Mouse (Mus musculus) E14TG2a.4 (cell line): Measurements from ENCODE around the gene Fam222b.

ENCODE experiments used
- H3K27me3 ChIP-seq: 2 replicates; pipeline ENCODE4 v1.6.1; 2014; ENCODE audit warnings: low read length, control low read depth; ENCODE audit not compliant: insufficient read depth
- H3K36me3 ChIP-seq: 2 replicates; pipeline ENCODE4 v1.6.1; 2014; ENCODE audit warnings: low read length, control low read depth; ENCODE audit not compliant: insufficient read depth
- H3K4me1 ChIP-seq: replicated peaks from 2 replicates; pipeline ENCODE4 v1.6.1; 2014; ENCODE audit warnings: low read depth, low read length, control low read depth
- H3K4me3 ChIP-seq: replicated peaks from 2 replicates; pipeline ENCODE4 v1.5.1; 2014; ENCODE audit warnings: mild to moderate bottlenecking, low read length
- H3K9me3 ChIP-seq: 2 replicates; pipeline ENCODE4 v1.6.1; 2014; ENCODE audit warnings: low read length, control low read depth
- CTCF ChIP-seq: conservative IDR thresholded peaks from 2 replicates; pipeline ENCODE4 v1.5.1; 2014; ENCODE audit warnings: low read length
- NANOG ChIP-seq: IDR thresholded peaks from 2 replicates; pipeline ENCODE4 v1.6.1; 2014; ENCODE audit warnings: borderline replicate concordance, low read length, mixed read lengths
- POU5F1 ChIP-seq: IDR thresholded peaks from 2 replicates; pipeline ENCODE4 v1.6.1; 2014; ENCODE audit warnings: low read length, borderline replicate concordance

Fam222b gene

DNA sequence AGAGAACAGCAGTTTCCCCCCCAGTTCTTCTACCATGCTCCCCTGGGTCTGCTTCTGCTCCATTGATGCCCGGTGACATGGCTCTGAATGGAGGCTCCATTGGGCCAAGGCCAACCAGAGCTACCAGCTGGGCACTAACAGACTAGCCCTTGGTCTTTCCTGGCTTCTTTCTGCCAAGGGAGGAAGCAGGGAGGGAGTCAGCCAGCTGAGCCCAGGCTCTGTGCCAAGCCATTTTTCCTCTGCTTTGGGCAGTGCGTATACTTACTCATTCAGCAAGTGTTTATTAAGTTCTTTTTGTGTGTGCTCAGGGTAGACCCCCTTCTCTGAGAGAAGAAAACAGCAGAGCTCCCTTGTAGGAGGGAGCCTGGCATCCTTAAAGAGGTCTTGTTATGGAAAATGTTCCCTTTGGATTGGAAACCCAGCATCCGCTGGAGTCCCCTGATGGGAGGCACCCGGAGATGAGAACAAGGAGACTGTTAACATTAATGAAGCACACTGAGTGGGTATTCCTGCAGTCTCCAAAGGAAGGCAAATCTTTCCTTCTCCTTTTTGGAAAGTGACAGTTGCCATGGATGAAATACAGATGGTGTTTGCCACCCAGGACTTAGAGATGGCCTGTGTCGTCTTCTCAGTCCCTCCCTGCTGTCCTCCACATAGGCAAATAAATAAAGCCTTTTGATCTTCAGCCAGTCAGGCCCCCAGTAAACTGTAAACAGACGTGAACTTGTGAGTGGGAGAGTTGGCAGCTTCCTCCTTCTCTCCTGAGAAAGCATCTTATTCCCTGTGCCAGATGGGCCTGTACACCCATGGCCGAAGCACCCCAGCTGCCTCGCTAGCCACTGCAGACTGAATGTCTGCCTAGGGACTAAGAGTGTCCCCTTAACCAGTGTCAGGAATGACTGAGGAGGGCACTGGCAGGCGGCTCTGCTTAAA is 58.1 kb downstream of the Fam222b start:
- Histone ChIP-seq H3K9me3 (no peaks in the 10 kb centered on the region), H3K27me3 (no peaks in the 10 kb centered on the region), H3K4me3 (no peak overlapping the region), H3K36me3 (peaks cover 91% of the 10 kb centered on the region), H3K4me1 (peaks cover 54% of the 10 kb centered on the region)
- TF ChIP-seq POU5F1 (no peak), CTCF (no peak), NANOG (no peak)

DNA sequence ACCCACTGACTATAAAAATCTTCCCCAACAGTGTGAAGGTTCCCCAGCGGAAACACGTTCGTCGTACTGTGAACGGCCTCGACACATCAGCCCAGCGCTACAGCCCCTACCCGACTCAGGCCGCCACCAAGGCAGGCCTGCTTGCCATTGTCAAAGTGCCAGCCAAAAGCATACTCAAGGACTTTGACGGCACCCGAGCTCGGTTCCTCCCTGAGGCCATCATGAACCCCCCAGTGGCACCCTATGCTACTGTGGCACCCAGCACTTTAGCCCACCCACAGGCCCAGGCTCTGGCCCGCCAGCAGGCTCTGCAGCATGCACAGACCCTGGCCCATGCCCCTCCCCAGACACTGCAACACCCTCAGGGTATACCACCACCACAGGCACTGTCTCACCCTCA is 59.3 kb downstream of the Fam222b start:
- TF ChIP-seq CTCF (no peak), POU5F1 (no peak), NANOG (no peak)
- no peaks in the 10 kb centered on the region for H3K27me3 ChIP-seq
- no peaks in the 10 kb centered on the region for H3K9me3 ChIP-seq
- no peak overlapping the region for H3K4me3 ChIP-seq
- peaks cover 63% of the 10 kb centered on the region for H3K4me1 ChIP-seq
- H3K36me3 ChIP-seq = peaks cover 92% of the 10 kb centered on the region

DNA sequence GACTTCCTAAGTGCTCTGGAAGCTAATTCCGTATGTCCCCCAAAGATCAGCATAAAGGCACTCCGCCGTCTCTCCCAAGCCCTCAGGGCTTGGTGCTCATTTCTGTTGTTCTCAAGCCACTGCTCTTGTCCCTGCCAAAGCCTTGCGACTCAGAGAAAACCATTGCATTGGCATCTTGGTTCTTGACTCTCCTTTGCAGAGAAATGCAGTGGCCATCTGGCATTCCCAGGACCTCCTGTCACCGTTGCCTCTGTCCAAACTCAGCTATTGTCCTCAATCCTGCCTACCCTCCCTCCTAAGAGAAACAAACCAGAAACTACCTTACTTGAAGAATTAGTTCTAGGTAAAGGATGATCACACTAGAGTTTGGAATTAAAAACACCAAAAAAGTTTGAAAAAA is 61.2 kb downstream of the Fam222b start:
- H3K36me3 ChIP-seq = peaks cover 93% of the 10 kb centered on the region
- no peaks in the 10 kb centered on the region for H3K27me3 ChIP-seq
- peaks cover 81% of the 10 kb centered on the region for H3K4me1 ChIP-seq
- TF ChIP-seq POU5F1 (no peak), NANOG (no peak), CTCF (no peak)
- no peak overlapping the region for H3K4me3 ChIP-seq
- H3K9me3 ChIP-seq = no peaks in the 10 kb centered on the region

DNA sequence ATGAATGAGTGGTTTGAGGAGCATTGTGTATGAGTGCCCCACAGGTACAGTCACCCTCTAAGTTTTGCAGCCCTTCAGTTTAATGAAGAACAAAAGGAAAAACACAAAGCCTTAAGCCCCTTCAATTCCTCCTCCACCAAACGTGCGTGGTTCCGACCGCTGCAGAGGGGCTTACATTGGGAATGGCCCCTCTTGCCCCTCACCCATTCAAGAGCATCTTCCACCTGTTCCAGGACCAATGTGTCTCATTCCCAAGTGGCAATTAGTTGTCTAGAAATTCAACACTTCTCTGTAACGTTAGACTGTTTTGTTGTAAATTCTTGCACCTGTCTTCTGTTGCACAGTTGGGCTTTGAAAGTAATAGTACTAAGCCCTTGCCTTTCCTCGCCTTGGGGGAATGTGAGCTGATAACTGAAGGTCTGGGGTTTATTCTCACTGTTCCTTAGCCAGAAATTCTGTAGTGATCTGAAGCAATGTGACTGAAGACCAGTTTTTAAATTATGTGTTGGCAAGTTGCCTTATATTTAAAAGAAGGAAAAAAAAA is 61.8 kb downstream of the Fam222b start:
- Histone ChIP-seq H3K9me3 (no peaks in the 10 kb centered on the region), H3K4me1 (peaks cover 86% of the 10 kb centered on the region), H3K27me3 (no peaks in the 10 kb centered on the region), H3K36me3 (peaks cover 95% of the 10 kb centered on the region), H3K4me3 (no peak overlapping the region)
- TF ChIP-seq CTCF = no peak

DNA sequence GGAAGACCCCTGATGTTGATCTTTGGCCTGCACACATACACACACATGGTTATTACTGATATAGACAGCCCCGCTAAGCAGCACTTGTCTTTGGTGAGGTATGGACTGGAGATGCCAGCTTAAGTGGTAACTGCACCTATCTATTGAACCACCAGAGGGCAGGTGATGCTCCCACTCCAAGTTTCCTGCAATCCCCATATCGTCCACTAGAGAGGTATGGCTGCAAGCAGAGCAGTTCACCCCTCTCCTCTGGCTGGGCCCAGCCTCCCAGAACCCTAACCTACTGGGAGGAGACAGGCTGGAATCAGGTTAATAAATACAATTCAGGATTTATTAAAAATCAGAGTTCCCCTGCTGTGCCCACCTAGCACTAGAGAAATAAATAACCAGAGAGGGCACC is 64.6 kb downstream of the Fam222b start:
- TF ChIP-seq NANOG (no peak), CTCF (peak; percentile 83)
- peaks cover 94% of the 10 kb centered on the region for H3K4me1 ChIP-seq
- H3K36me3 ChIP-seq = peaks cover 96% of the 10 kb centered on the region

DNA sequence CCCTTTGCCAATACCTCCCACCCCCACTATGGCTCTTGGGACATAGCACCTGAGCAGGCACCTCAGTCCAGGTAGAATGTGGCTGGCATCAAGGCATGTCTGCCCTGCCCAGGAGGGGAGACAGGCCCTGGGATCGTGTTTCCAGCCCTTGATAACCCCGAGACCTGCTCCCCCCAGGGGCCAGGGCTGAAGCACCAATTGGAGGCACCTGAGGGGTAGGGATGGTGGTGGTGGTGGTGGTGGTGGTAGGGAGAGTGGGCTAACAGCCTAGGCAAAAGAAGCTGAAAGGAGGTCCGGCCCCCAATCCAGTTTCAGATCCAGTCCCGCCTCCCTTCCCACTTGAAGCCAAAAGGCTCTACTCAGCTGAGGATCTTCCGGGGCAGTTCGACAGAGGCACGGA is 65.1 kb downstream of the Fam222b start:
- Histone ChIP-seq H3K36me3 (peaks cover 91% of the 10 kb centered on the region), H3K27me3 (no peaks in the 10 kb centered on the region), H3K9me3 (no peaks in the 10 kb centered on the region), H3K4me3 (peak overlapping the region; percentile 52), H3K4me1 (peaks cover 89% of the 10 kb centered on the region)
- TF ChIP-seq CTCF = no peak
- no peak for TF ChIP-seq POU5F1
- TF ChIP-seq NANOG = no peak

More for the DNA sequence above, 64.6 kb downstream of the Fam222b start:
- Histone ChIP-seq H3K9me3 (no peaks in the 10 kb centered on the region), H3K4me3 (no peak overlapping the region), H3K27me3 (no peaks in the 10 kb centered on the region)

DNA sequence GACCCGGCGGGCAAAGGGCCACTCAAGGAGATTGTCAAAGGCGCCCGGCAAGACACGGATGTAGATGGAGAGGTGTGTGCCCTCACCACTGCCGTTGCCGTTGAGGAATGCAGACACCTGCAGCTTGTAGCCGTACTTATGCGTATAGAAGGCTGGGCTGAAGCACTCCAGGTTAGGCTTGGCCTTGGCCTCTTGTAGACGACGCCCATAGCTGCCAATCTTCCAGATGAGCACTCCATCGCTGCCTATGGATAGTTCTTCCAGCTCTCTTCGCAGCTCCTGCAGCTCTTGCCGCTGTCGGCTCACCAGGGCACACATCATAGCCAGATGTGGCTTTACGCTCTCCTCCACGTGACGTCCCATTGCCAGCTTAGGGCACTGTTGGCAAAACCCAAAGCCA is 65.7 kb downstream of the Fam222b start:
- peak overlapping the region; percentile 52 for H3K4me3 ChIP-seq
- H3K36me3 ChIP-seq = peaks cover 85% of the 10 kb centered on the region
- peaks cover 86% of the 10 kb centered on the region for H3K4me1 ChIP-seq
- TF ChIP-seq POU5F1 = no peak
- TF ChIP-seq NANOG = no peak
- no peak for TF ChIP-seq CTCF
- no peaks in the 10 kb centered on the region for H3K27me3 ChIP-seq
- H3K9me3 ChIP-seq = no peaks in the 10 kb centered on the region

DNA sequence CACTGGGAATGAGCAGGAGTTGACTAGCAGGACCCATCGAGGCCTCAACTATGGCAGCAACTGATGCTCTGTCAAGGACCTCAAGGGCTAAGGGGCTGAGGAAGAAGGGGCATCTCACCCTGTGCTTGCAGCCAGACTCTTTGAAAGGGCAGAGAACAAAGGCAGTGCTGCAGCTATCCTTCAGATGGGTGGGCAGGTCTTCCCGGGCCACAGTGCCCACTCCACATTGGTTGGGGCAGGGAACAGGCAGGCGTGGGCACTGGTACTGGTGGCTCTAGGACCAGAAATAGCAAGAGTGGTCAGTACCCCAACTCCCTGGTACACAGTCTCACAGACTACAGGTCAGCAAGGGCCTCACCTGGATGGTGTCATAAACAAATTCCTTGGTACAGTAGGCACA is 66.2 kb downstream of the Fam222b start:
- peaks cover 80% of the 10 kb centered on the region for H3K36me3 ChIP-seq
- peaks cover 83% of the 10 kb centered on the region for H3K4me1 ChIP-seq
- no peaks in the 10 kb centered on the region for H3K27me3 ChIP-seq
- no peaks in the 10 kb centered on the region for H3K9me3 ChIP-seq
- peak overlapping the region; percentile 52 for H3K4me3 ChIP-seq
- TF ChIP-seq CTCF (no peak), POU5F1 (no peak), NANOG (no peak)
